Mouse (Mus musculus) myocyte (in vitro differentiated cells): ENCODE results near the gene Ddx41.

Experiments used
- CEBPB ChIP-seq: IDR thresholded peaks from 2 replicates; pipeline ENCODE4 v1.6.1; 2011; ENCODE audit warnings: mild to moderate bottlenecking, moderate library complexity; ENCODE audit not compliant: poor library complexity, insufficient read depth, severe bottlenecking
- E2F4 ChIP-seq: IDR thresholded peaks from one replicate; pipeline ENCODE4 v1.6.1; 2011; ENCODE audit warnings: mild to moderate bottlenecking, control low read depth, moderate library complexity; ENCODE audit not compliant: insufficient read depth
- MAX ChIP-seq: IDR thresholded peaks from one replicate; pipeline ENCODE4 v1.6.1; 2011; ENCODE audit warnings: low read depth, mild to moderate bottlenecking, control low read depth
- MYOD1 ChIP-seq, 3 experiments: IDR thresholded peaks; one replicate each; pipeline ENCODE4 v1.6.1; 2011; ENCODE audit warnings: control low read depth in 2 of 3, low read depth in 2 of 3, mild to moderate bottlenecking in 2 of 3, moderate library complexity in 1 of 3; ENCODE audit not compliant: insufficient read length in 2 of 3, control insufficient read depth in 1 of 3
- MYOG ChIP-seq, 3 experiments: IDR thresholded peaks; one replicate each; pipeline ENCODE4 v1.6.1; 2011; ENCODE audit warnings: control low read depth in 2 of 3, low read depth in 2 of 3, mild to moderate bottlenecking in 2 of 3; ENCODE audit not compliant: insufficient read length in 2 of 3, control insufficient read depth in 1 of 3, insufficient read depth in 1 of 3
- POLR2A ChIP-seq: IDR thresholded peaks from one replicate; pipeline ENCODE4 v1.6.1; 2011; ENCODE audit warnings: low read depth, mild to moderate bottlenecking, control low read depth, moderate library complexity; ENCODE audit not compliant: insufficient read length
- REST ChIP-seq: IDR thresholded peaks from one replicate; pipeline ENCODE4 v1.6.1; 2011; ENCODE audit warnings: mild to moderate bottlenecking, control low read depth, moderate library complexity; ENCODE audit not compliant: insufficient read depth, insufficient read length
- SRF ChIP-seq: IDR thresholded peaks from one replicate; pipeline ENCODE4 v1.6.1; 2011; ENCODE audit warnings: low read depth; ENCODE audit not compliant: control insufficient read depth, insufficient read length
- USF1 ChIP-seq: IDR thresholded peaks from one replicate; pipeline ENCODE4 v1.6.1; 2011; ENCODE audit warnings: low read depth, mild to moderate bottlenecking, control low read depth, moderate library complexity

- TF ChIP-seq MYOG (IDR thresholded peaks at IDR 0.05; ENCODE audit: control insufficient read depth in 1 of 3, insufficient read depth in 1 of 3, insufficient read length in 2 of 3, low read depth in 2 of 3) (no peak), CEBPB (no peak), MAX (no peak), USF1 (no peak), SRF (no peak), POLR2A (no peak), MYOD1 (IDR thresholded peaks at IDR 0.05; ENCODE audit: control insufficient read depth in 1 of 3, insufficient read length in 2 of 3, low read depth in 2 of 3) (no peak), E2F4 (no peak), REST (no peak)
Observed at GRCm38 (mm10) chr13:55506697-55507096, 29.8 kb downstream of the Ddx41 start.
